Mouse (Mus musculus): Measurements from ENCODE around the gene Ppp1r18. TPM values are rescaled to one million over a fixed set of nuclear protein-coding genes. Genes with fewer than 3 reads are reported as not detected.

The Ppp1r18 gene
- polyA plus RNA-seq, 1 experiment from 2014 or later, result 31.5 TPM

- WGBS, result 20% methylated on average over 20 of the region's 20 CpGs
- H3K4me1 ChIP-seq, result peaks cover 19% of the 10 kb centered on the region
- ATAC-seq (ENCODE audit: low FRiP score), result peak; percentile 48
- H3K9me3 ChIP-seq (replicated peaks), result no peaks in the 10 kb centered on the region
- H3K36me3 ChIP-seq, result peaks cover 66% of the 10 kb centered on the region
- peak overlapping the region; percentile 95 for H3K4me2 ChIP-seq (replicated peaks)
- no peaks in the 10 kb centered on the region for H3K27me3 ChIP-seq
- H3K9ac ChIP-seq, result peak overlapping the region; percentile 88
- H3K4me3 ChIP-seq, result peak overlapping the region; percentile 74
- H3K27ac ChIP-seq, result peak overlapping the region; percentile 85
These were observed 44.0 kb downstream of the Ppp1r18 start for GRCm38 (mm10) chr17:35909186-35909918.

GRCm38 (mm10) chr17:35909919-35910369, 44.6 kb downstream of the Ppp1r18 start, which contains the start of gene Atat1:
Gene Atat1 (minus strand): TSS chr17:35910075.
- Histone ChIP-seq H3K9ac (peak within 1 kb of the TSS; percentile 88), H3K4me1 (peaks cover 22% of the 10 kb centered on the region), H3K27me3 (no peaks in the 10 kb centered on the region), H3K9me3 (replicated peaks) (no peaks in the 10 kb centered on the region), H3K4me3 (peak within 1 kb of the TSS; percentile 74), H3K36me3 (peaks cover 61% of the 10 kb centered on the region), H3K27ac (peak within 1 kb of the TSS; percentile 85), H3K4me2 (replicated peaks) (peak within 1 kb of the TSS; percentile 95)
- ATAC-seq (ENCODE audit: low FRiP score), result peak; percentile 93
- WGBS, result 2% methylated on average over 25 of the region's 25 CpGs

DNA sequence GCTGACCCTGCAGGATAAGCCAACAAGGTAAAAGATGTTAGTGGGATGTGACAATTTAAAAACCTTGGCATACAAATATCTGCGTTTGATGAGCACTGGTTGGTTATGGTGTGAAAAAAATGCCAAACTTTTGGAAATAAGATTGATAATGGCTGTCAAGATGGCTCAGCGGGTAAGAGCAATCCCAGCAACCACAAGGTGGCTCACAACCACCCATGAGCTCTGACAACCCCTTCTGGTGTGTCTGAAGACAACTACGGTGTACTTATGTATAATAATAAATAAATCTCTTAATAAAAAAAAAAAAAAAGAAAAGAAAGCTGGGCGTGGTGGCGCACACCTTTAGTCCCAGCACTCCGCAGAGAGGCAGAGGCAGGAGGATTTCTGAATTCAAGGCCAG, 49.6 kb downstream of the Ppp1r18 start:
- Histone ChIP-seq H3K27me3 (no peaks in the 10 kb centered on the region), H3K27ac (no peak overlapping the region), H3K4me3 (peak overlapping the region; percentile 65; the same call in 1 of the 2 replicates), H3K4me1 (peaks cover 19% of the 10 kb centered on the region), H3K9me3 (replicated peaks) (no peaks in the 10 kb centered on the region), H3K9ac (no peak overlapping the region), H3K36me3 (peaks cover 29% of the 10 kb centered on the region; the same call in 1 of the 2 replicates), H3K4me2 (replicated peaks) (peak overlapping the region; percentile 69; the same call in 1 of the 2 replicates)
- 86% methylated on average over 6 of the region's 6 CpGs for WGBS
- ATAC-seq (ENCODE audit: low FRiP score), result no peak

DNA sequence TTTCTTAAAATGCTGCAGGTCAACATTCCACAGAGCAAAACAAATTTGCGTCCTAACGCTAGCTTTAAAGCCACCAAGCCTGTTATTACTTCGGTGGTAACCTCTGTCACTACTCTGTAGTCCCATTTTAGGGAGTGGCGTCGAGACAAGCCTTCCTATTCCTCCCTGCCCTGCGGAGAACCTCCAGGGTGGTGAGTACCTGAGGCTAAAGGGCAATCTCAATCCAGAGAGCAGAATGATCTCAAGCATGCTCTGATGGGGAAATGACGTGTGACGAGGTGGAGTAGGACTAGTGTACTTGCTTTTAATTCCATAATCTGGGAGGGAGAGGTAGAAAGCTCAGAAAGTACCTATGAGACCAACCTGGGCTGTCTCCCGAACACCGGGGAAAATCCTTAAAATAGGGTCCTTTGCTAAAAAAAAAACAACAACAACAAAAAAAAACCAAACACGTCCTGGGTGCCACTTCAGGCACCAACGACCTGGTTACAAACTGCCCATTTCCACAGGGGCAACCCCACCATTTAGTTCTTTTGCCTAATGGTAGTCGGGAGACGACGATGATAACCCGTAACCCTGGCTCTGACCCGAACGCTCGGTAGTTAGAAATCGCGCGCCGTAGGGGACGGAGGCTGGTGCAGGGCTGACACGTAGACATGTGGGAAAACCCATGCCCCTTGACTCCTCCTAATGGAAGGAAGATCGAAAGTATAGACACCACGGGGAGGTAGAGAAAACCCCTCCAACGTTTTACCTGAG, 50.3 kb downstream of the Ppp1r18 start:
- peak overlapping the region; percentile 96 for H3K9ac ChIP-seq
- no peak for ATAC-seq (ENCODE audit: low FRiP score)
- H3K9me3 ChIP-seq (replicated peaks), result no peaks in the 10 kb centered on the region
- peak overlapping the region; percentile 69 for H3K4me2 ChIP-seq (replicated peaks)
- peaks cover 29% of the 10 kb centered on the region; the same call in 1 of the 2 replicates for H3K36me3 ChIP-seq
- H3K27me3 ChIP-seq, result no peaks in the 10 kb centered on the region
- peak overlapping the region; percentile 99; the same call in 1 of the 2 replicates for H3K27ac ChIP-seq
- H3K4me1 ChIP-seq, result peaks cover 26% of the 10 kb centered on the region
- H3K4me3 ChIP-seq, result peak overlapping the region; percentile 65
- 3% methylated on average over 28 of the region's 28 CpGs for WGBS

GRCm38 (mm10) chr17:35916297-35917142, 51.1 kb downstream of the Ppp1r18 start, which contains the start of the genes Mrps18b and Ppp1r10:
Gene Mrps18b (minus strand): TSS chr17:35916389.
Gene Ppp1r10 (plus strand): TSS chr17:35916434.
- H3K27ac ChIP-seq, result peak within 1 kb of the TSS; percentile 99
- under 1% methylated on average over 83 of the region's 83 CpGs for WGBS
- peak; percentile 94 for ATAC-seq (ENCODE audit: low FRiP score)
- peaks cover 21% of the 10 kb centered on the region; the same call in 1 of the 2 replicates for H3K36me3 ChIP-seq
- no peaks in the 10 kb centered on the region for H3K27me3 ChIP-seq
- H3K9me3 ChIP-seq (replicated peaks), result no peaks in the 10 kb centered on the region
- H3K4me1 ChIP-seq, result peaks cover 32% of the 10 kb centered on the region
- peak within 1 kb of the TSS; percentile 65 for H3K4me3 ChIP-seq
- peak within 1 kb of the TSS; percentile 89 for H3K4me2 ChIP-seq (replicated peaks)
- H3K9ac ChIP-seq, result peak within 1 kb of the TSS; percentile 96

GRCm38 (mm10) chr17:35917143-35917462, 51.7 kb downstream of the Ppp1r18 start:
- Histone ChIP-seq H3K9ac (peak overlapping the region; percentile 96), H3K4me2 (replicated peaks) (peak overlapping the region; percentile 89), H3K4me1 (peaks cover 35% of the 10 kb centered on the region), H3K27me3 (no peaks in the 10 kb centered on the region), H3K36me3 (peaks cover 17% of the 10 kb centered on the region; the same call in 1 of the 2 replicates), H3K9me3 (replicated peaks) (no peaks in the 10 kb centered on the region), H3K27ac (peak overlapping the region; percentile 99), H3K4me3 (peak overlapping the region; percentile 65)
- ATAC-seq (ENCODE audit: low FRiP score), result no peak
- 0% methylated on average over 8 of the region's 8 CpGs for WGBS

- peaks cover 37% of the 10 kb centered on the region for H3K4me1 ChIP-seq
- no peaks in the 10 kb centered on the region for H3K9me3 ChIP-seq (replicated peaks)
- WGBS, result under 1% methylated on average over 13 of the region's 13 CpGs
- peaks cover 13% of the 10 kb centered on the region; the same call in 1 of the 2 replicates for H3K36me3 ChIP-seq
- H3K27me3 ChIP-seq, result no peaks in the 10 kb centered on the region
- peak overlapping the region; percentile 65 for H3K4me3 ChIP-seq
- 0 out of 2 replicates have a peak, but pooled peaks have one; percentile 1 for ATAC-seq (ENCODE audit: low FRiP score)
- peak overlapping the region; percentile 96 for H3K9ac ChIP-seq
- H3K4me2 ChIP-seq (replicated peaks), result peak overlapping the region; percentile 89
- peak overlapping the region; percentile 99 for H3K27ac ChIP-seq
These were observed 52.3 kb downstream of the Ppp1r18 start for GRCm38 (mm10) chr17:35917463-35918251.

GRCm38 (mm10) chr17:35918276-35919059, 53.1 kb downstream of the Ppp1r18 start:
- H3K4me2 ChIP-seq (replicated peaks), result peak overlapping the region; percentile 89
- H3K36me3 ChIP-seq, result peaks cover 11% of the 10 kb centered on the region; the same call in 1 of the 2 replicates
- no peaks in the 10 kb centered on the region for H3K9me3 ChIP-seq (replicated peaks)
- under 1% methylated on average over 11 of the region's 11 CpGs for WGBS
- peaks cover 37% of the 10 kb centered on the region for H3K4me1 ChIP-seq
- H3K27me3 ChIP-seq, result no peaks in the 10 kb centered on the region
- H3K27ac ChIP-seq, result peak overlapping the region; percentile 99
- H3K9ac ChIP-seq, result peak overlapping the region; percentile 96
- no peak for ATAC-seq (ENCODE audit: low FRiP score)
- peak overlapping the region; percentile 65 for H3K4me3 ChIP-seq

GRCm38 (mm10) chr17:35919060-35919715, 53.8 kb downstream of the Ppp1r18 start:
- peak overlapping the region; percentile 99 for H3K27ac ChIP-seq
- no peaks in the 10 kb centered on the region for H3K27me3 ChIP-seq
- 14% methylated on average over 7 of the region's 7 CpGs for WGBS
- peak overlapping the region; percentile 65 for H3K4me3 ChIP-seq
- H3K9me3 ChIP-seq (replicated peaks), result no peaks in the 10 kb centered on the region
- ATAC-seq (ENCODE audit: low FRiP score), result peak; percentile 44
- H3K9ac ChIP-seq, result peak overlapping the region; percentile 96
- peaks cover 37% of the 10 kb centered on the region for H3K4me1 ChIP-seq
- peak overlapping the region; percentile 89 for H3K4me2 ChIP-seq (replicated peaks)
- H3K36me3 ChIP-seq, result peaks cover 15% of the 10 kb centered on the region

GRCm38 (mm10) chr17:35919864-35920301, 54.5 kb downstream of the Ppp1r18 start:
- peak overlapping the region; percentile 96 for H3K9ac ChIP-seq
- peaks cover 35% of the 10 kb centered on the region for H3K4me1 ChIP-seq
- peaks cover 20% of the 10 kb centered on the region for H3K36me3 ChIP-seq
- no peak for ATAC-seq (ENCODE audit: low FRiP score)
- H3K27me3 ChIP-seq, result no peaks in the 10 kb centered on the region
- peak overlapping the region; percentile 65 for H3K4me3 ChIP-seq
- peak overlapping the region; percentile 89 for H3K4me2 ChIP-seq (replicated peaks)
- H3K9me3 ChIP-seq (replicated peaks), result no peaks in the 10 kb centered on the region
- WGBS, result 51% methylated on average over 6 of the region's 6 CpGs
- peak overlapping the region; percentile 99 for H3K27ac ChIP-seq
